In genomic region chr8:94810153-94810552, GRCm38 (mm10) we compare ENCODE assay signal across 24 mouse cellular contexts. TPM values are rescaled to one million over a fixed set of nuclear protein-coding genes. Genes with fewer than 3 reads are reported as not detected.
DNase-seq lines count a peak whose midpoint lies in the region; ATAC-seq and TF ChIP-seq lines count a peak whose summit lies in the region.
"Had no signal": no experiment of that assay in that cellular context is flagged by ENCODE, and none has a peak within 500 bp of the region (broad histone marks: within the 10 kb centered on the region; RNA-seq: fewer than 3 reads in every experiment).

Ccl17 (plus strand) TSS chr8:94810453.

- no peak for DNase-seq in left cerebral cortex, adult 2 months (ENCODE audit: extremely low spot score in 1 of 2, low spot score in 2 of 2)
- no peak for DNase-seq in left cerebral cortex, adult 8-10 months (ENCODE audit: low spot score in 2 of 2)
- DNase-seq in liver (no peak), Patski (ENCODE audit: low read depth, low spot score) (no peak)
- no peak for DNase-seq in testis, postnatal 14 days (ENCODE audit: low spot score)
- no peak for DNase-seq in gastrocnemius, adult 2 months
- DNase-seq: adrenal gland, adult 2 months; adrenal gland, postnatal 25 days; cerebellum, adult 18-20 months; cerebellum, adult 9-11 months; cerebellum, postnatal 36 days; forebrain, postnatal 0 days; gastrocnemius, postnatal 25 days; heart, adult 11 months; heart, postnatal 36 days had no signal

- no peak for ATAC-seq in liver, embryonic 12.5 days
- ATAC-seq in Patski, result no peak
- ATAC-seq: forebrain, embryonic 13.5 days; forebrain, postnatal 0 days had no signal

- intact Hi-C loops in left cerebral cortex, adult 2 months (cut with DNase I), result loop anchor here (5.0 to 10.0 kb wide), 2 partner anchors 208 to 285 kb away; partner anchors contain the start of genes Fam192a and Rspry1
- intact Hi-C loops in gastrocnemius, adult 2 months (cut with DNase I), result loop anchor here (5.0 kb wide), 2 partner anchors 218 to 283 kb away; no protein-coding TSS in a partner anchor

- no peak within 1 kb of the TSS for H3K4me2 ChIP-seq in liver, embryonic 12.5 days
- H3K4me2 ChIP-seq: forebrain, embryonic 13.5 days; heart, embryonic 13.5 days had no signal

- no peaks in the 10 kb centered on the region for H3K36me3 ChIP-seq in liver, embryonic 12.5 days
- no peaks in the 10 kb centered on the region for H3K36me3 ChIP-seq in testis, adult 2 months (ENCODE audit: control insufficient read depth, insufficient read depth, low read length)
- H3K36me3 ChIP-seq: embryonic facial prominence, embryonic 10.5 days; heart, embryonic 13.5 days had no signal

- no peak for TF ChIP-seq POLR2A in testis, adult 2 months (IDR thresholded peaks at IDR 0.05; ENCODE audit: control insufficient read depth, low read depth, low read length)

- peak within 1 kb of the TSS; percentile 58 for H3K27ac ChIP-seq in left cerebral cortex, adult 2 months
- H3K27ac ChIP-seq in liver, embryonic 12.5 days, result peak within 1 kb of the TSS; percentile 21
- H3K27ac ChIP-seq in testis, adult 2 months (ENCODE audit: control insufficient read depth, insufficient read depth, low read depth, low read length), result peak within 1 kb of the TSS; percentile 12; the same call in 1 of the 2 replicates
- H3K27ac ChIP-seq in gastrocnemius, adult 2 months, result no peak within 1 kb of the TSS
- H3K27ac ChIP-seq: embryonic facial prominence, embryonic 10.5 days; forebrain, embryonic 13.5 days; heart, embryonic 13.5 days had no signal

- H3K27me3 ChIP-seq in liver, embryonic 12.5 days (replicated peaks), result peaks cover 15% of the 10 kb centered on the region; the same call in 1 of the 2 replicates
- no peaks in the 10 kb centered on the region for H3K27me3 ChIP-seq in testis, adult 2 months (ENCODE audit: control insufficient read depth, insufficient read depth, low read length)
- no peaks in the 10 kb centered on the region for H3K27me3 ChIP-seq in Patski
- H3K27me3 ChIP-seq: forebrain, embryonic 13.5 days had no signal

- in situ Hi-C loops in Patski (cut with MboI; ENCODE audit: low pct_unique_long_range_greater_than_20kb), result loop anchor here (10.0 kb wide), 1 partner anchor 285 kb away; no protein-coding TSS in a partner anchor

- no peaks in the 10 kb centered on the region for H3K9me3 ChIP-seq in liver, embryonic 12.5 days (replicated peaks)
- H3K9me3 ChIP-seq: embryonic facial prominence, embryonic 10.5 days; forebrain, embryonic 13.5 days; heart, embryonic 13.5 days had no signal

- WGBS in liver, embryonic 12.5 days (ENCODE audit: insufficient replicate concordance), result 50% methylated on average over 3 of the region's 3 CpGs

- H3K4me3 ChIP-seq in left cerebral cortex, adult 2 months, result no peak within 1 kb of the TSS
- no peak within 1 kb of the TSS for H3K4me3 ChIP-seq in liver, embryonic 12.5 days
- H3K4me3 ChIP-seq in testis, adult 2 months (ENCODE audit: control insufficient read depth, low read depth, low read length), result no peak within 1 kb of the TSS
- no peak within 1 kb of the TSS for H3K4me3 ChIP-seq in gastrocnemius, adult 2 months
- H3K4me3 ChIP-seq: embryonic facial prominence, embryonic 10.5 days; forebrain, embryonic 13.5 days; heart, embryonic 13.5 days had no signal

- no peak for TF ChIP-seq CTCF in left cerebral cortex, adult 2 months (IDR thresholded peaks at IDR 0.05)
- no peak for TF ChIP-seq CTCF in testis, adult 2 months (IDR thresholded peaks at IDR 0.05; ENCODE audit: control insufficient read depth, insufficient read depth, insufficient replicate concordance, low read depth, low read length)
- no peak for TF ChIP-seq CTCF in Patski (IDR thresholded peaks at IDR 0.05)
- no peak for TF ChIP-seq CTCF in gastrocnemius, adult 2 months (IDR thresholded peaks at IDR 0.05)

- POLR2A ChIA-PET in Patski (lab: Charles Lee), result interaction anchor here (1.1 to 1.3 kb wide), 2 partner anchors 23 to 104 kb away, joined by 3 to 4 read pairs; no protein-coding TSS in a partner anchor

- CTCF ChIA-PET in Patski (lab: Charles Lee), result interaction anchor here (1.2 to 2.3 kb wide), 5 partner anchors 16 to 106 kb away, joined by 3 to 14 read pairs (median 6); no protein-coding TSS in a partner anchor

- no peak within 1 kb of the TSS for H3K9ac ChIP-seq in liver, embryonic 12.5 days
- H3K9ac ChIP-seq: forebrain, embryonic 13.5 days; forebrain, postnatal 0 days; heart, embryonic 13.5 days had no signal

- H3K4me1 ChIP-seq in liver, embryonic 12.5 days, result peaks cover 46% of the 10 kb centered on the region
- H3K4me1 ChIP-seq in testis, adult 2 months (ENCODE audit: control insufficient read depth, insufficient read depth, low read length), result peaks cover 3% of the 10 kb centered on the region; the same call in 1 of the 2 replicates

RNA-seq across cellular contexts. Expression of gene Ccl17, which starts in this region (rescaled TPM):
- total RNA-seq in left cerebral cortex, adult 2 months (2021), result 1 to 10 TPM; 4.6 to 7.9 TPM
- total RNA-seq in left cerebral cortex, adult 8-10 months (2022), result 10 to 100 TPM in 1 of 4 experiments, 1 to 10 TPM in 3; 8.3 to 13.8 (median 9.6) TPM
- 0.36 TPM in 1 of 2 replicates, not detected in the other for polyA plus RNA-seq in liver, embryonic 12.5 days (2016; fragmentation: Nextera tagmentation; extraction: Ambion mirVana)
- 2.0 and 2.7 TPM in 2 replicates for polyA plus RNA-seq in testis, adult 2 months (2012; rRNA removed)
- 14.5 TPM for polyA plus RNA-seq in Patski (2021)
- not detected for total RNA-seq in gastrocnemius, adult 2 months (2021)
- total RNA-seq: forebrain, postnatal 0 days; gastrocnemius, adult 18-20 months; gastrocnemius, postnatal 25 days; heart, postnatal 36 days; MEL had no signal
- polyA plus RNA-seq: adrenal gland, adult 2 months; embryonic facial prominence, embryonic 10.5 days; forebrain, embryonic 13.5 days; heart, postnatal 0 days; hindbrain, embryonic 11.5 days had no signal

Comparison
In these comparisons a context has a peak if more than half of its experiments do, and no peak if none do; other contexts are left out.
1. RNA of gene Ccl17 (total RNA-seq): 8.3 to 13.8 TPM in left cerebral cortex, adult 8-10 months and 4.6 to 7.9 TPM in left cerebral cortex, adult 2 months; not detected in gastrocnemius, adult 2 months; every median in the first group is over 4 times any median in the second.